Mouse (Mus musculus) limb, embryonic 15.5 days (tissue): ENCODE data around the gene Ephb4. TPM values are rescaled to one million over a fixed set of nuclear protein-coding genes. Genes with fewer than 3 reads are reported as not detected.
A peak's percentile ranks its signal among the peaks of the same experiment; 100 is the strongest.

Experiments
- ATAC-seq: fragments of 200-750 bp; cut with Nextera tagmentation; 2 replicates; pipeline ENCODE4 v1.8.0; 2017; ENCODE audit warnings: low read depth, moderate TSS enrichment; ENCODE audit not compliant: insufficient number of reproducible peaks, low FRiP score, low TSS enrichment
- H3K27ac ChIP-seq: fragments of 300-500 bp; sonication (generic); 2 replicates; pipeline ENCODE4 v1.5.1; 2015; ENCODE audit warnings: moderate library complexity, mild to moderate bottlenecking, inconsistent platforms
- H3K27me3 ChIP-seq: fragments of 300-500 bp; sonication (generic); 2 replicates; pipeline ENCODE4 v1.6.1; 2015; ENCODE audit warnings: inconsistent platforms
- H3K36me3 ChIP-seq: fragments of 300-500 bp; sonication (generic); 2 replicates; pipeline ENCODE4 v1.6.1; 2015; ENCODE audit warnings: inconsistent platforms
- H3K4me1 ChIP-seq: fragments of 300-500 bp; sonication (generic); 2 replicates; pipeline ENCODE4 v1.6.1; 2015; ENCODE audit warnings: inconsistent platforms
- H3K4me2 ChIP-seq: fragments of 300-500 bp; sonication (generic); 2 replicates; pipeline ENCODE4 v1.6.1; 2015; ENCODE audit warnings: mild to moderate bottlenecking, inconsistent platforms
- H3K4me3 ChIP-seq: fragments of 300-500 bp; sonication (generic); 2 replicates; pipeline ENCODE4 v1.5.1; 2015; ENCODE audit warnings: mild to moderate bottlenecking, inconsistent platforms
- H3K9ac ChIP-seq: fragments of 300-500 bp; sonication (generic); 2 replicates; pipeline ENCODE4 v1.6.1; 2015; ENCODE audit warnings: inconsistent platforms
- H3K9me3 ChIP-seq: fragments of 300-500 bp; sonication (generic); 2 replicates; pipeline ENCODE4 v1.6.1; 2016; ENCODE audit warnings: inconsistent platforms
- WGBS: fragments of 180-500 bp; shearing (Covaris S2); methylation state at CpG from one replicate; pipeline ENCODE4 v1.1.7; 2015; 5-methylcytosine and 5-hydroxymethylcytosine counted together
- polyA plus RNA-seq: library from polyadenylated mRNA; unstranded; fragments of >200 nt; fragmentation: Nextera tagmentation; extraction: Ambion mirVana; gene quantifications from 2 replicates; pipeline ENCODE4 v1.2.1, GENCODE M21; 2015

Gene Ephb4
- 61.1 and 68.6 TPM in 2 replicates for polyA plus RNA-seq

GRCm38 (mm10) chr5:137349384-137350204 is at the start of gene Ephb4:
Gene Ephb4 (plus strand): TSS chr5:137350109.
- peak within 1 kb of the TSS; percentile 83 for H3K4me2 ChIP-seq
- no peaks in the 10 kb centered on the region for H3K27me3 ChIP-seq
- peaks cover 55% of the 10 kb centered on the region for H3K4me1 ChIP-seq
- peaks cover 9% of the 10 kb centered on the region for H3K36me3 ChIP-seq
- peak within 1 kb of the TSS; percentile 86 for H3K4me3 ChIP-seq
- WGBS = 0% methylated on average over 31 of the region's 32 CpGs
- peak within 1 kb of the TSS; percentile 99 for H3K27ac ChIP-seq
- peak within 1 kb of the TSS; percentile 87 for H3K9ac ChIP-seq
- ATAC-seq = peak; percentile 98
- H3K9me3 ChIP-seq = no peaks in the 10 kb centered on the region

- no peaks in the 10 kb centered on the region for H3K27me3 ChIP-seq
- no peak for ATAC-seq
- WGBS = 83% methylated on average over 20 of the region's 21 CpGs
Observed at GRCm38 (mm10) chr5:137301253-137301652, 48.7 kb upstream of the Ephb4 start.

DNA sequence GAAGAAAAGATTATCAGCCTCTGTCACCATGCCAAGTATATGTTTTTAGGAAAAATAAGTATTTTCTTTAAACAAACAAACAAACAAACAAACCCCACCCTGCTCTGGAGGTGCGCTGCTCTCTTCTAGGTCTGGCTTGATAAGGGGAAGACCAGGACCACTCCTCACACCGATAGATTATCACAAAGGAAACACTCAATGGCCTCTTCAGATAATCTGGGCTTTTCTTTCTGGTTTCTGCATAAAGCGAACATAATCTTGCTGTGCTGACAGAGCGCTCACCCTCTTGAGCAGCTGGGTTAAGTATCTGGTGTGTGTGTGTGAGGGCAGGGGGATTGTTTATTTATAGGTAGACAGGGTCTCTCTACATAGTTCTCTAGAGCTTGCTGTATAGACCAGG is 46.3 kb upstream of the Ephb4 start:
- 93% methylated on average over 4 of the region's 4 CpGs for WGBS
- Histone ChIP-seq H3K4me3 (no peak overlapping the region), H3K36me3 (peaks cover 66% of the 10 kb centered on the region), H3K4me1 (peaks cover 34% of the 10 kb centered on the region), H3K9me3 (no peaks in the 10 kb centered on the region), H3K27me3 (no peaks in the 10 kb centered on the region), H3K4me2 (no peak overlapping the region), H3K27ac (no peak overlapping the region), H3K9ac (no peak overlapping the region)
- no peak for ATAC-seq

More at GRCm38 (mm10) chr5:137301253-137301652, 48.7 kb upstream of the Ephb4 start:
- H3K36me3 ChIP-seq = peaks cover 85% of the 10 kb centered on the region
- H3K9ac ChIP-seq = no peak overlapping the region
- H3K4me2 ChIP-seq = no peak overlapping the region
- H3K4me3 ChIP-seq = no peak overlapping the region
- no peaks in the 10 kb centered on the region for H3K9me3 ChIP-seq
- H3K27ac ChIP-seq = no peak overlapping the region
- peaks cover 27% of the 10 kb centered on the region for H3K4me1 ChIP-seq

GRCm38 (mm10) chr5:137304165-137304564 is 45.7 kb upstream of the Ephb4 start:
- Histone ChIP-seq H3K9ac (no peak overlapping the region), H3K4me2 (0 out of 2 replicates have a peak overlapping the region, but pooled peaks have one; percentile 61), H3K27ac (no peak overlapping the region), H3K9me3 (no peaks in the 10 kb centered on the region), H3K27me3 (no peaks in the 10 kb centered on the region), H3K36me3 (peaks cover 66% of the 10 kb centered on the region), H3K4me3 (no peak overlapping the region), H3K4me1 (peaks cover 36% of the 10 kb centered on the region)
- WGBS = 78% methylated on average over 3 of the region's 3 CpGs
- ATAC-seq = no peak

- WGBS = 48% methylated on average over 4 of the region's 4 CpGs
- Histone ChIP-seq H3K27ac (no peak overlapping the region), H3K9ac (no peak overlapping the region; the same call in 1 of the 2 replicates)
Observed at GRCm38 (mm10) chr5:137304816-137305215, 45.1 kb upstream of the Ephb4 start.

DNA sequence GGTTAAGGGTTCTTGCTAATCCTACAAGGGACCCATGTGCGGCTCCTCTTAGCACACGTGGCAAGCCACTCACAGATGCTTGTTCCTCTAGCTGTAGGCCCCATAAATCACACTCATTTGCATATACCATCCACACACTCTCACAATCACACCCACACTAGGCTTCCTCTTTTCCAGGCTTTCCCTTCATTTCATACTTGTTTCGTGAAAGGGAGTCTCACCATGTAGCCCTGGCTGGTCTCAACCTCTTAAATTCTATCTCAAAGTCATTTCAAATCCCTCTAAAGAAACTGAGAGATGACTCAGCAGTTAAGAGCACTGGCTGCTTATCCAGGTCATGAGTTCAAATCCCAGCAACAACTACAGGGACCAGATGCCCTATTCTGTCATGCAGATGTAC is 44.1 kb upstream of the Ephb4 start:
- H3K4me2 ChIP-seq = peak overlapping the region; percentile 61
- H3K36me3 ChIP-seq = peaks cover 66% of the 10 kb centered on the region
- H3K4me1 ChIP-seq = peaks cover 36% of the 10 kb centered on the region
- no peak overlapping the region for H3K27ac ChIP-seq
- 47% methylated on average over 3 of the region's 3 CpGs for WGBS
- H3K9ac ChIP-seq = no peak overlapping the region
- no peaks in the 10 kb centered on the region for H3K9me3 ChIP-seq
- no peak for ATAC-seq
- no peaks in the 10 kb centered on the region for H3K27me3 ChIP-seq
- H3K4me3 ChIP-seq = peak overlapping the region; percentile 90

More at GRCm38 (mm10) chr5:137304816-137305215, 45.1 kb upstream of the Ephb4 start:
- Histone ChIP-seq H3K4me3 (0 out of 2 replicates have a peak overlapping the region, but pooled peaks have one; percentile 90), H3K4me1 (peaks cover 36% of the 10 kb centered on the region), H3K9me3 (no peaks in the 10 kb centered on the region), H3K27me3 (no peaks in the 10 kb centered on the region), H3K36me3 (peaks cover 66% of the 10 kb centered on the region), H3K4me2 (peak overlapping the region; percentile 61; the same call in 1 of the 2 replicates)
- no peak for ATAC-seq

DNA sequence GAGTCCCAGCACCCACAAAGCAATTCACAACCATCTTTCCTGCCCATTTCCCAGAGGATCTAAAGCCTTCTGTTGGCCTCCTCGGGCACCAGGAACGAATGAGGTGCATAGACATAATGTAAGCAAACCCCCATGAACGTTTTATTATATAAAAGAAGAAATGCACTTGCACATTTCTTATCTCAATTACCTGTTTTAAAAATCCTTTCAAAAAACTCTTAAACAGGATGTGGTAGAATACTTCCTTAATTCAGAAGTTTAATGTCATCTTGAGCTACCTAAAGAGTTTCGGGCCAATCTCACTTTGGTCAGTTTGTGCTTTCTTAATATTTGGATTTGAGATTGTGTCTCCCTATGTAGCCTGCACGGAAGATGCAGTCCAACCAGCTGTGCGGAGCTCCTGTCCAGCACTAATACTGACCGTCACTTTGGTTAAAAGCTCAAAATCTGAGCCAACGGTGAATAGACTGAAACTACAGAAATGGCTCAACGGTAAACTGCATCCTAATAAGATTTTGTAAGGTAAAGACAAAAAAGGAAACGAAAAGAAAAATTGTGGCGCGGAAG is 43.4 kb upstream of the Ephb4 start:
- Histone ChIP-seq H3K9me3 (no peaks in the 10 kb centered on the region), H3K4me2 (peak overlapping the region; percentile 61), H3K4me1 (peaks cover 37% of the 10 kb centered on the region), H3K27me3 (no peaks in the 10 kb centered on the region), H3K27ac (peak overlapping the region; percentile 95), H3K9ac (peak overlapping the region; percentile 98), H3K36me3 (peaks cover 62% of the 10 kb centered on the region), H3K4me3 (peak overlapping the region; percentile 90)
- ATAC-seq = no peak
- 13% methylated on average over 12 of the region's 12 CpGs for WGBS

- Histone ChIP-seq H3K4me3 (peak within 1 kb of the TSS; percentile 90), H3K4me1 (peaks cover 45% of the 10 kb centered on the region), H3K27ac (peak within 1 kb of the TSS; percentile 95), H3K27me3 (no peaks in the 10 kb centered on the region), H3K36me3 (peaks cover 61% of the 10 kb centered on the region), H3K9me3 (no peaks in the 10 kb centered on the region), H3K4me2 (peak within 1 kb of the TSS; percentile 61), H3K9ac (peak within 1 kb of the TSS; percentile 98)
- ATAC-seq = peak; percentile 77
- WGBS = under 1% methylated on average over 61 of the region's 72 CpGs
Observed at GRCm38 (mm10) chr5:137307071-137307912, 42.6 kb upstream of the Ephb4 start, which contains the start of gene Srrt. Gene Srrt (minus strand): TSS chr5:137307674.

DNA sequence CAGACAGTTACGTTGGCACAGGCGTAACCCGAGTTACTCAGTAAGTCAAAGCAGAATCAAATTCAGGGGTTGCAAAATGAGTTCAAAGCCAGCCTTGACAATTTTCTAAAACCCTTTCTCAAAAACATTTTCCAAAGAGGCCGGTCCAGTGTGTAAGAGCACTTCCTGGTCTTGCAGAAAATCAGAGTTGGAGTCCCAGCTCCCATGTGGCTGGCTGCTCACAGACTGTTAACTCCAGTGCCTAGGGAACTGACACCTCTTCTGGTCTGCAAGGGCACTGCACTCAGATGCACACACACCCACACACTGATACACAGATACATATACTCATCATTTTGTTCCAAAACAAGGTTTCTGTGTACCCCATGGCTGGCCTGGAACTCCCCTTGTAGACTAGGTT is 41.6 kb upstream of the Ephb4 start:
- no peak for ATAC-seq
- H3K36me3 ChIP-seq = peaks cover 51% of the 10 kb centered on the region
- no peaks in the 10 kb centered on the region for H3K27me3 ChIP-seq
- H3K4me1 ChIP-seq = peaks cover 55% of the 10 kb centered on the region
- WGBS = 90% methylated on average over 4 of the region's 4 CpGs
- no peaks in the 10 kb centered on the region for H3K9me3 ChIP-seq
- peak overlapping the region; percentile 90; the same call in 1 of the 2 replicates for H3K4me3 ChIP-seq
- peak overlapping the region; percentile 61 for H3K4me2 ChIP-seq
- no peak overlapping the region for H3K9ac ChIP-seq
- peak overlapping the region; percentile 95 for H3K27ac ChIP-seq

DNA sequence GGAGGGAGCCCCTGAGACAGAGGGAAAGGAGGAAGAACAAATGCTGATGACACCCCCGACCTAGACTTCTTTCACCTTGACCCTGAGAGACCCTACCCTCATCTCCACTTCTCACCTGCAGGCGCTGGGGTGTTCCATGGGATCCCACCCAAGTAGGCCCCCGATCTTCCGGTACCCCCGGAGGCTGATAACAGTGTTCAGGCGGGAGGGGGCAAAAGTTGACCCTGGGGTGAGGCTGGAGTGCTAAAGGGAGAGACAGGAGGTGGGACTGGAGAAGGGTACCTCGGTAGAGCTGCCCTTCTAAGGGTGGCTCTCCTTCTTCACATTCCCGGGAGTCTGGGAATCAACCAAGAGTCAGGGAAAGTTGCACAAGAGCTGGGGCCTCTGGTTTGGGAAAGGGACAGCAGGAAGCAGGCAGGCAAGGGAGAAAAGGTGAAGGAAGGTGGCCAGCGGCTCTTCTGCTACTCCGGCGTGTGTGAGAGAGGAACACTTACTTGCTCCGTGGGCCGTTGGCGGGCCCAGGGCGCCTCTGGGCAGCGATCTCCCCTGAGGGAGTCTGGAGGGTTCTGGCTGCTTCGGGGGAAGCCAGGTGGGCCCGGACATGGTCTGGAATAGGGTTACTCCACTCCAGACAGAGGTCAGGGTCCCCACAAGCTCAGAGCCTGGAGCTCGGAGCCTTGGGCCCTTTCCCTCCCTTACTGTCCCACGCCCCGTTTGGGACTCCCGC is 36.3 kb upstream of the Ephb4 start:
- H3K4me2 ChIP-seq = peak overlapping the region; percentile 88
- H3K27me3 ChIP-seq = no peaks in the 10 kb centered on the region
- ATAC-seq = no peak; the same call in 1 of the 2 replicates
- WGBS = 2% methylated on average over 22 of the region's 22 CpGs
- H3K4me1 ChIP-seq = peaks cover 39% of the 10 kb centered on the region
- peaks cover 46% of the 10 kb centered on the region for H3K36me3 ChIP-seq
- H3K9ac ChIP-seq = peak overlapping the region; percentile 81
- H3K9me3 ChIP-seq = no peaks in the 10 kb centered on the region
- H3K27ac ChIP-seq = peak overlapping the region; percentile 95
- peak overlapping the region; percentile 65 for H3K4me3 ChIP-seq
